Mouse (Mus musculus) liver, embryonic 11.5 days (tissue): ENCODE data around the gene Gm45140. TPM values are rescaled to one million over a fixed set of nuclear protein-coding genes. Genes with fewer than 3 reads are reported as not detected.

Source experiments
- ATAC-seq: fragments of 200-750 bp; cut with Nextera tagmentation; replicated peaks from 2 replicates; pipeline ENCODE4 v1.8.0; 2017; ENCODE audit warnings: moderate number of reproducible peaks, mild to moderate bottlenecking, moderate TSS enrichment, moderate library complexity; ENCODE audit not compliant: low FRiP score
- DNase-seq: peaks from one replicate; pipeline ENCODE4 v3.0.0-alpha.2; 2017; ENCODE audit warnings: low spot score
- H3K27ac ChIP-seq: fragments of 300-500 bp; sonication (generic); 2 replicates; pipeline ENCODE4 v1.5.1; 2014; ENCODE audit warnings: mild to moderate bottlenecking, low read depth, low read length, control low read depth
- H3K27me3 ChIP-seq: fragments of 300-500 bp; sonication (generic); replicated peaks from 2 replicates; pipeline ENCODE4 v1.6.1; 2014; ENCODE audit warnings: low read length, mixed read lengths; ENCODE audit not compliant: control insufficient read depth, insufficient read depth
- H3K36me3 ChIP-seq: fragments of 300-500 bp; sonication (generic); 2 replicates; pipeline ENCODE4 v1.6.1; 2014; ENCODE audit warnings: mild to moderate bottlenecking, low read length, moderate library complexity, mixed read lengths; ENCODE audit not compliant: control insufficient read depth, insufficient read depth
- H3K4me1 ChIP-seq: fragments of 300-500 bp; sonication (generic); replicated peaks from 2 replicates; pipeline ENCODE4 v1.6.1; 2014; ENCODE audit warnings: low read length, mixed read lengths; ENCODE audit not compliant: control insufficient read depth, insufficient read depth
- H3K4me2 ChIP-seq: fragments of 300-500 bp; sonication (generic); 2 replicates; pipeline ENCODE4 v1.6.1; 2014; ENCODE audit warnings: mild to moderate bottlenecking, control low read depth, moderate library complexity
- H3K4me3 ChIP-seq: fragments of 300-500 bp; sonication (generic); 2 replicates; pipeline ENCODE4 v1.5.1; 2014; ENCODE audit warnings: low read depth, low read length, control low read depth
- H3K9ac ChIP-seq: fragments of 300-500 bp; sonication (generic); 2 replicates; pipeline ENCODE4 v1.6.1; 2014; ENCODE audit warnings: low read depth, low read length, control low read depth
- H3K9me3 ChIP-seq: fragments of 300-500 bp; sonication (generic); 2 replicates; pipeline ENCODE4 v1.6.1; 2016; ENCODE audit warnings: low read length, inconsistent platforms, mixed read lengths; ENCODE audit not compliant: control insufficient read depth
- WGBS: fragments of 180-500 bp; shearing (Covaris S2); extraction: QIAGEN DNeasy Blood & Tissue Kit; methylation state at CpG from one replicate; pipeline ENCODE4 v1.1.7; 2014; 5-methylcytosine and 5-hydroxymethylcytosine counted together
- polyA plus RNA-seq: library from polyadenylated mRNA; unstranded; fragments of >200 nt; fragmentation: Nextera tagmentation; extraction: Ambion mirVana; gene quantifications from 2 replicates; pipeline ENCODE4 v1.2.1, GENCODE M21; 2014

Gm45140 gene
- polyA plus RNA-seq, 1 experiment from 2014 or later: 7.8 TPM

GRCm38 (mm10) chr6:87799576-87799975 lies 36.0 kb downstream of the Gm45140 start:
- ATAC-seq (no peak), DNase-seq (no peak)
- Histone ChIP-seq H3K36me3 (peaks cover 4% of the 10 kb centered on the region; the same call in 1 of the 2 replicates), H3K4me2 (no peak overlapping the region), H3K4me1 (peaks cover 17% of the 10 kb centered on the region), H3K9me3 (no peaks in the 10 kb centered on the region), H3K4me3 (no peak overlapping the region), H3K9ac (no peak overlapping the region), H3K27ac (no peak overlapping the region), H3K27me3 (no peaks in the 10 kb centered on the region)
- 66% methylated on average over 6 of the region's 6 CpGs for WGBS

GRCm38 (mm10) chr6:87797321-87797720 lies 38.3 kb downstream of the Gm45140 start:
- Histone ChIP-seq H3K4me2 (no peak overlapping the region), H3K27ac (no peak overlapping the region), H3K9me3 (no peaks in the 10 kb centered on the region), H3K4me3 (no peak overlapping the region), H3K36me3 (peaks cover 7% of the 10 kb centered on the region), H3K4me1 (peaks cover 23% of the 10 kb centered on the region), H3K27me3 (no peaks in the 10 kb centered on the region), H3K9ac (no peak overlapping the region)
- DNase-seq (no peak), ATAC-seq (no peak)
- 52% methylated on average over 2 of the region's 2 CpGs for WGBS

GRCm38 (mm10) chr6:87796251-87796880 lies 39.2 kb downstream of the Gm45140 start:
- 86% methylated on average over 6 of the region's 6 CpGs for WGBS
- no peak overlapping the region for H3K4me3 ChIP-seq
- H3K9me3 ChIP-seq: no peaks in the 10 kb centered on the region
- peak overlapping the region; percentile 57 for H3K27ac ChIP-seq
- DNase-seq: no peak
- peak overlapping the region; percentile 21; the same call in 1 of the 2 replicates for H3K9ac ChIP-seq
- ATAC-seq: peak; percentile 81
- no peaks in the 10 kb centered on the region for H3K27me3 ChIP-seq
- 0 out of 2 replicates have a peak overlapping the region, but pooled peaks have one; percentile 7 for H3K4me2 ChIP-seq
- H3K4me1 ChIP-seq: peaks cover 33% of the 10 kb centered on the region
- peaks cover 13% of the 10 kb centered on the region for H3K36me3 ChIP-seq

- H3K4me1 ChIP-seq: peaks cover 41% of the 10 kb centered on the region
- no peaks in the 10 kb centered on the region for H3K27me3 ChIP-seq
- no peak for DNase-seq
- 76% methylated on average over 6 of the region's 6 CpGs for WGBS
- no peak overlapping the region for H3K4me2 ChIP-seq
- no peak overlapping the region; the same call in 1 of the 2 replicates for H3K27ac ChIP-seq
- ATAC-seq: 0 out of 2 replicates have a peak, but pooled peaks have one; percentile 0
- no peak overlapping the region for H3K9ac ChIP-seq
- peaks cover 17% of the 10 kb centered on the region for H3K36me3 ChIP-seq
- no peaks in the 10 kb centered on the region for H3K9me3 ChIP-seq
- H3K4me3 ChIP-seq: no peak overlapping the region
These were observed 40.0 kb downstream of the Gm45140 start for GRCm38 (mm10) chr6:87795385-87796150.

GRCm38 (mm10) chr6:87793821-87794510 lies 41.6 kb downstream of the Gm45140 start:
- H3K9ac ChIP-seq: no peak overlapping the region
- no peak for ATAC-seq
- DNase-seq: no peak
- peaks cover 56% of the 10 kb centered on the region for H3K4me1 ChIP-seq
- 93% methylated on average over 10 of the region's 10 CpGs for WGBS
- H3K27ac ChIP-seq: no peak overlapping the region
- peaks cover 17% of the 10 kb centered on the region for H3K36me3 ChIP-seq
- H3K27me3 ChIP-seq: no peaks in the 10 kb centered on the region
- H3K9me3 ChIP-seq: no peaks in the 10 kb centered on the region
- no peak overlapping the region for H3K4me3 ChIP-seq
- no peak overlapping the region for H3K4me2 ChIP-seq

- WGBS: 94% methylated on average over 5 of the region's 5 CpGs
These were observed 43.8 kb downstream of the Gm45140 start for GRCm38 (mm10) chr6:87791826-87792225.

GRCm38 (mm10) chr6:87790779-87791480 lies 44.7 kb downstream of the Gm45140 start:
- Histone ChIP-seq H3K4me3 (no peak overlapping the region), H3K36me3 (peaks cover 16% of the 10 kb centered on the region), H3K27me3 (no peaks in the 10 kb centered on the region), H3K9me3 (no peaks in the 10 kb centered on the region), H3K4me1 (peaks cover 49% of the 10 kb centered on the region), H3K4me2 (peak overlapping the region; percentile 34), H3K9ac (peak overlapping the region; percentile 25), H3K27ac (peak overlapping the region; percentile 83)
- 33% methylated on average over 7 of the region's 7 CpGs for WGBS
- DNase-seq (peak; percentile 75), ATAC-seq (peak; percentile 93)

More at GRCm38 (mm10) chr6:87791826-87792225, 43.8 kb downstream of the Gm45140 start:
- H3K4me3 ChIP-seq: no peak overlapping the region
- no peak overlapping the region for H3K4me2 ChIP-seq
- peaks cover 56% of the 10 kb centered on the region for H3K4me1 ChIP-seq
- H3K9me3 ChIP-seq: no peaks in the 10 kb centered on the region
- H3K27me3 ChIP-seq: no peaks in the 10 kb centered on the region
- peaks cover 16% of the 10 kb centered on the region for H3K36me3 ChIP-seq
- DNase-seq (no peak), ATAC-seq (no peak)
- H3K9ac ChIP-seq: no peak overlapping the region; the same call in 1 of the 2 replicates
- H3K27ac ChIP-seq: peak overlapping the region; percentile 83

GRCm38 (mm10) chr6:87789791-87790190 lies 45.8 kb downstream of the Gm45140 start:
- DNase-seq (no peak), ATAC-seq (no peak)
- Histone ChIP-seq H3K9me3 (no peaks in the 10 kb centered on the region), H3K9ac (no peak overlapping the region; the same call in 1 of the 2 replicates), H3K27ac (peak overlapping the region; percentile 83; the same call in 1 of the 2 replicates), H3K4me2 (no peak overlapping the region), H3K36me3 (peaks cover 16% of the 10 kb centered on the region), H3K4me1 (peaks cover 47% of the 10 kb centered on the region), H3K27me3 (no peaks in the 10 kb centered on the region), H3K4me3 (no peak overlapping the region)
- 79% methylated on average over 6 of the region's 6 CpGs for WGBS
